Comparison of ENCODE assay signal across 14 mouse cellular contexts in genomic region chr4:150794878-150795277, GRCm38 (mm10). TPM values are rescaled to one million over a fixed set of nuclear protein-coding genes. Genes with fewer than 3 reads are reported as not detected.
DNase-seq lines count a peak whose midpoint lies in the region; ATAC-seq and TF ChIP-seq lines count a peak whose summit lies in the region.
"Had no signal": no experiment of that assay in that cellular context is flagged by ENCODE, and none has a peak within 500 bp of the region (broad histone marks: within the 10 kb centered on the region; RNA-seq: fewer than 3 reads in every experiment).

No protein-coding gene starts in this region.

- no peak for TF ChIP-seq CTCF in gastrocnemius, adult 2 months (IDR thresholded peaks at IDR 0.05)
- TF ChIP-seq CTCF in midbrain, postnatal 0 days (IDR thresholded peaks at IDR 0.05) = no peak

- intact Hi-C loops in gastrocnemius, adult 2 months (cut with DNase I) = no loop called here
- intact Hi-C loops in gastrocnemius, postnatal 36 days (cut with DNase I) = no loop called here

- H3K9me3 ChIP-seq in embryonic facial prominence, embryonic 13.5 days = no peaks in the 10 kb centered on the region
- H3K9me3 ChIP-seq in hindbrain, embryonic 16.5 days (ENCODE audit: control insufficient read depth, low read length) = no peaks in the 10 kb centered on the region
- no peaks in the 10 kb centered on the region for H3K9me3 ChIP-seq in midbrain, postnatal 0 days (ENCODE audit: low read length)
- H3K9me3 ChIP-seq: heart, embryonic 13.5 days; lung, embryonic 15.5 days had no signal

- H3K27ac ChIP-seq in gastrocnemius, adult 2 months = peak overlapping the region; percentile 77
- H3K27ac ChIP-seq in embryonic facial prominence, embryonic 13.5 days = 0 out of 2 replicates have a peak overlapping the region, but pooled peaks have one; percentile 1
- H3K27ac ChIP-seq in hindbrain, embryonic 16.5 days (ENCODE audit: low read depth, low read length) = peak overlapping the region; percentile 65
- peak overlapping the region; percentile 71 for H3K27ac ChIP-seq in midbrain, postnatal 0 days (ENCODE audit: low read depth, low read length)
- H3K27ac ChIP-seq: heart, embryonic 13.5 days; lung, embryonic 15.5 days had no signal

- no peak for DNase-seq in gastrocnemius, adult 2 months
- DNase-seq in gastrocnemius, postnatal 36 days = no peak
- peak; percentile 37 for DNase-seq in midbrain, postnatal 0 days (ENCODE audit: low spot score)
- DNase-seq in right cerebral cortex, postnatal 36 days (ENCODE audit: low spot score in 2 of 2) = no peak
- DNase-seq in left cerebral cortex, adult 11 months (ENCODE audit: low spot score) = no peak
- no peak for DNase-seq in adrenal gland, postnatal 4 days (ENCODE audit: low spot score in 2 of 2)
- DNase-seq: adrenal gland, postnatal 36 days; gastrocnemius, postnatal 10 days; right cerebral cortex, postnatal 25 days had no signal

- H3K27me3 ChIP-seq in embryonic facial prominence, embryonic 13.5 days = no peaks in the 10 kb centered on the region
- H3K27me3 ChIP-seq in hindbrain, embryonic 16.5 days (replicated peaks; ENCODE audit: control insufficient read depth, insufficient read depth, low read length) = no peaks in the 10 kb centered on the region
- H3K27me3 ChIP-seq in midbrain, postnatal 0 days (ENCODE audit: insufficient read depth, low read length) = no peaks in the 10 kb centered on the region
- H3K27me3 ChIP-seq: heart, embryonic 13.5 days; lung, embryonic 15.5 days had no signal

- H3K4me1 ChIP-seq in embryonic facial prominence, embryonic 13.5 days = peaks cover 29% of the 10 kb centered on the region
- peaks cover 13% of the 10 kb centered on the region for H3K4me1 ChIP-seq in hindbrain, embryonic 16.5 days (ENCODE audit: control insufficient read depth, insufficient read depth, low read depth, low read length)
- 0 out of 2 replicates have a peak, but pooled peaks cover 8% of the 10 kb centered on the region for H3K4me1 ChIP-seq in midbrain, postnatal 0 days (ENCODE audit: insufficient read depth, low read length)

- WGBS in embryonic facial prominence, embryonic 13.5 days = 31% methylated on average over 5 of the region's 5 CpGs
- 33% methylated on average over 5 of the region's 5 CpGs for WGBS in hindbrain, embryonic 16.5 days
- WGBS in midbrain, postnatal 0 days = 40% methylated on average over 5 of the region's 5 CpGs

- no peak overlapping the region for H3K4me2 ChIP-seq in embryonic facial prominence, embryonic 13.5 days
- no peak overlapping the region for H3K4me2 ChIP-seq in hindbrain, embryonic 16.5 days (ENCODE audit: low read length)
- no peak overlapping the region for H3K4me2 ChIP-seq in midbrain, postnatal 0 days (ENCODE audit: low read depth, low read length, poor library complexity, severe bottlenecking)
- H3K4me2 ChIP-seq: heart, embryonic 13.5 days; liver, embryonic 11.5 days; lung, embryonic 15.5 days had no signal

- ATAC-seq in embryonic facial prominence, embryonic 13.5 days (ENCODE audit: insufficient number of reproducible peaks, insufficient read depth, low FRiP score, low TSS enrichment, low read depth) = no peak; the same call in 1 of the 2 replicates
- 0 out of 2 replicates have a peak, but pooled peaks have one; percentile 51 for ATAC-seq in hindbrain, embryonic 16.5 days
- peak; percentile 41; the same call in 1 of the 2 replicates for ATAC-seq in midbrain, postnatal 0 days (ENCODE audit: low FRiP score)

- H3K4me3 ChIP-seq in gastrocnemius, adult 2 months = no peak overlapping the region
- no peak overlapping the region for H3K4me3 ChIP-seq in embryonic facial prominence, embryonic 13.5 days
- no peak overlapping the region for H3K4me3 ChIP-seq in hindbrain, embryonic 16.5 days (ENCODE audit: low read length)
- no peak overlapping the region for H3K4me3 ChIP-seq in midbrain, postnatal 0 days (ENCODE audit: low read depth, low read length)
- H3K4me3 ChIP-seq: heart, embryonic 13.5 days; lung, embryonic 15.5 days had no signal

- no peaks in the 10 kb centered on the region for H3K36me3 ChIP-seq in embryonic facial prominence, embryonic 13.5 days
- H3K36me3 ChIP-seq in hindbrain, embryonic 16.5 days (ENCODE audit: control insufficient read depth, insufficient read depth, low read length) = no peaks in the 10 kb centered on the region
- no peaks in the 10 kb centered on the region for H3K36me3 ChIP-seq in midbrain, postnatal 0 days (ENCODE audit: insufficient read depth, low read length)
- H3K36me3 ChIP-seq: heart, embryonic 13.5 days; lung, embryonic 15.5 days had no signal

- H3K9ac ChIP-seq in embryonic facial prominence, embryonic 13.5 days = no peak overlapping the region
- no peak overlapping the region for H3K9ac ChIP-seq in hindbrain, embryonic 16.5 days (ENCODE audit: low read depth, low read length)
- no peak overlapping the region for H3K9ac ChIP-seq in midbrain, postnatal 0 days (replicated peaks; ENCODE audit: low read length, poor library complexity, severe bottlenecking)
- H3K9ac ChIP-seq: heart, embryonic 13.5 days; lung, embryonic 15.5 days had no signal

RNA-seq across cellular contexts. Expression of gene Errfi1, which starts 58.8 kb away (rescaled TPM):
- 10 to 100 TPM; 20.7 to 50.5 TPM for total RNA-seq in gastrocnemius, adult 2 months (2021)
- 10 to 100 TPM; 18.2 to 29.9 TPM for total RNA-seq in gastrocnemius, postnatal 36 days (2021)
- polyA plus RNA-seq in embryonic facial prominence, embryonic 13.5 days (2015; fragmentation: Nextera tagmentation; extraction: Ambion mirVana) = 23.1 and 25.8 TPM in 2 replicates
- polyA plus RNA-seq in hindbrain, embryonic 16.5 days (2015; fragmentation: Nextera tagmentation; extraction: Ambion mirVana) = 27.2 and 32.1 TPM in 2 replicates
- 33.0 and 33.9 TPM in 2 replicates for total RNA-seq in midbrain, postnatal 0 days (2014; rRNA removed)
- polyA plus RNA-seq in midbrain, postnatal 0 days (2015; fragmentation: Nextera tagmentation; extraction: Ambion mirVana) = 20.3 and 21.0 TPM in 2 replicates
- total RNA-seq in adrenal gland, postnatal 4 days (2021) = 10 to 100 TPM; 26.9 to 39.3 TPM

Comparison
In these comparisons a context has a peak if more than half of its experiments do, and no peak if none do; other contexts are left out.
1. H3K27ac ChIP-seq: peak in every context shown above with its lines; median percentile 77 in gastrocnemius, adult 2 months; 71 in midbrain, postnatal 0 days; 65 in hindbrain, embryonic 16.5 days; 1 in embryonic facial prominence, embryonic 13.5 days.